Mouse (Mus musculus): Measurements from ENCODE around the gene Bcl2l2. TPM values are rescaled to one million over a fixed set of nuclear protein-coding genes. Genes with fewer than 3 reads are reported as not detected.
A peak's percentile ranks its signal among the peaks of the same experiment; 100 is the strongest.

The Bcl2l2 gene
- 92.6 and 107 TPM in 2 replicates for polyA plus RNA-seq (2012; rRNA removed)

- DNase-seq (ENCODE audit: extremely low spot score in 1 of 2, low spot score in 1 of 2): peak in 1 of 2 experiments; percentile 73
Observed at GRCm38 (mm10) chr14:54883154-54884021, at the start of gene Bcl2l2, which contains the start of gene Gm20521. Gene Bcl2l2 (plus strand): TSS chr14:54883377. Gene Gm20521 (plus strand): TSS chr14:54883441.

- DNase-seq (ENCODE audit: extremely low spot score in 1 of 2, low spot score in 1 of 2): peak in 1 of 2 experiments; percentile 57
Observed at GRCm38 (mm10) chr14:54843461-54843860, 39.7 kb upstream of the Bcl2l2 start.

- no peak for DNase-seq (ENCODE audit: extremely low spot score in 1 of 2, low spot score in 1 of 2)
Observed at GRCm38 (mm10) chr14:54855726-54856125, 27.5 kb upstream of the Bcl2l2 start.

GRCm38 (mm10) chr14:54856703-54857102 is 26.5 kb upstream of the Bcl2l2 start:
- no peak for DNase-seq (ENCODE audit: extremely low spot score in 1 of 2, low spot score in 1 of 2)

GRCm38 (mm10) chr14:54857891-54858290 is 25.3 kb upstream of the Bcl2l2 start:
- DNase-seq (ENCODE audit: extremely low spot score in 1 of 2, low spot score in 1 of 2): no peak

GRCm38 (mm10) chr14:54860511-54860910 is 22.7 kb upstream of the Bcl2l2 start:
- DNase-seq (ENCODE audit: extremely low spot score in 1 of 2, low spot score in 1 of 2): peak; percentile 44 to 86

GRCm38 (mm10) chr14:54863501-54864312 is 19.5 kb upstream of the Bcl2l2 start:
- peak; percentile 85 to 95 for DNase-seq (ENCODE audit: extremely low spot score in 1 of 2, low spot score in 1 of 2)

- no peak for DNase-seq (ENCODE audit: extremely low spot score in 1 of 2, low spot score in 1 of 2)
Observed at GRCm38 (mm10) chr14:54864313-54865036, 18.7 kb upstream of the Bcl2l2 start.

GRCm38 (mm10) chr14:54865626-54866025 is 17.6 kb upstream of the Bcl2l2 start:
- no peak for DNase-seq (ENCODE audit: extremely low spot score in 1 of 2, low spot score in 1 of 2)

- no peak for DNase-seq (ENCODE audit: extremely low spot score in 1 of 2, low spot score in 1 of 2)
Observed at GRCm38 (mm10) chr14:54866268-54866667, 16.9 kb upstream of the Bcl2l2 start.

- DNase-seq (ENCODE audit: extremely low spot score in 1 of 2, low spot score in 1 of 2): no peak
Observed at GRCm38 (mm10) chr14:54866936-54867335, 16.2 kb upstream of the Bcl2l2 start.

GRCm38 (mm10) chr14:54868026-54868425 is 15.2 kb upstream of the Bcl2l2 start:
- no peak for DNase-seq (ENCODE audit: extremely low spot score in 1 of 2, low spot score in 1 of 2)

- DNase-seq (ENCODE audit: extremely low spot score in 1 of 2, low spot score in 1 of 2): no peak
Observed at GRCm38 (mm10) chr14:54870861-54871260, 12.3 kb upstream of the Bcl2l2 start, which contains the start of gene Homez. Gene Homez (minus strand): TSS chr14:54870961.

GRCm38 (mm10) chr14:54874165-54874564 is 9.0 kb upstream of the Bcl2l2 start:
- no peak for DNase-seq (ENCODE audit: extremely low spot score in 1 of 2, low spot score in 1 of 2)

- DNase-seq (ENCODE audit: extremely low spot score in 1 of 2, low spot score in 1 of 2): peak in 1 of 2 experiments; percentile 70
Observed at GRCm38 (mm10) chr14:54875844-54876538, 7.2 kb upstream of the Bcl2l2 start.

GRCm38 (mm10) chr14:54876539-54877047 is 6.6 kb upstream of the Bcl2l2 start:
- peak; percentile 74 to 90 for DNase-seq (ENCODE audit: extremely low spot score in 1 of 2, low spot score in 1 of 2)

GRCm38 (mm10) chr14:54877048-54877715 is 6.0 kb upstream of the Bcl2l2 start, which contains the start of gene Ppp1r3e:
Gene Ppp1r3e (minus strand): TSS chr14:54877550.
- peak in 1 of 2 experiments; percentile 60 for DNase-seq (ENCODE audit: extremely low spot score in 1 of 2, low spot score in 1 of 2)

GRCm38 (mm10) chr14:54884022-54884712 is 990 bp downstream of the Bcl2l2 start:
- DNase-seq (ENCODE audit: extremely low spot score in 1 of 2, low spot score in 1 of 2): no peak

Data from frontal cortex, adult 2 months (tissue).